Mouse (Mus musculus) forebrain, postnatal 0 days (tissue): ENCODE measurements around the gene Ccdc188. TPM values are rescaled to one million over a fixed set of nuclear protein-coding genes. Genes with fewer than 3 reads are reported as not detected.
A peak's percentile ranks its signal among the peaks of the same experiment; 100 is the strongest.
"Not testable (repeated sequence)": the region's sequence is repeated elsewhere in the genome, so short reads cannot be mapped to it uniquely, and the experiment has no call there.

Experiments
- ATAC-seq: fragments of 200-750 bp; cut with Nextera tagmentation; 2 replicates; pipeline ENCODE4 v1.8.0; 2017; ENCODE audit warnings: mild to moderate bottlenecking, moderate library complexity
- DNase-seq: peaks from one replicate; pipeline ENCODE4 v3.0.0-alpha.2; 2015
- H3K27ac ChIP-seq: fragments of 300-500 bp; sonication (generic); 2 replicates; pipeline ENCODE4 v1.5.1; 2014; ENCODE audit warnings: low read depth, mild to moderate bottlenecking, antibody characterized with exemption, low read length, moderate library complexity, mixed read lengths
- H3K27me3 ChIP-seq: fragments of 300-500 bp; sonication (generic); 2 replicates; pipeline ENCODE4 v1.6.1; 2014; ENCODE audit warnings: mild to moderate bottlenecking, low read length, mixed read lengths; ENCODE audit not compliant: insufficient read depth
- H3K36me3 ChIP-seq: fragments of 300-500 bp; sonication (generic); 2 replicates; pipeline ENCODE4 v1.6.1; 2014; ENCODE audit warnings: mild to moderate bottlenecking, moderate library complexity; ENCODE audit not compliant: insufficient read depth
- H3K4me1 ChIP-seq: fragments of 300-500 bp; sonication (generic); 2 replicates; pipeline ENCODE4 v1.6.1; 2014; ENCODE audit warnings: antibody characterized with exemption; ENCODE audit not compliant: insufficient read depth
- H3K4me2 ChIP-seq: fragments of 300-500 bp; sonication (generic); 2 replicates; pipeline ENCODE4 v1.6.1; 2014; ENCODE audit warnings: low read depth, mild to moderate bottlenecking, moderate library complexity
- H3K4me3 ChIP-seq: fragments of 300-500 bp; sonication (generic); 2 replicates; pipeline ENCODE4 v1.5.1; 2014; ENCODE audit warnings: low read depth, low read length, mixed read lengths
- H3K9ac ChIP-seq: fragments of 300-500 bp; sonication (generic); 2 replicates; pipeline ENCODE4 v1.6.1; 2014; ENCODE audit warnings: mild to moderate bottlenecking
- H3K9me3 ChIP-seq: fragments of 300-500 bp; sonication (generic); 2 replicates; pipeline ENCODE4 v1.6.1; 2016; ENCODE audit warnings: low read length
- CTCF ChIP-seq: sonication (generic); IDR thresholded peaks from 2 replicates; pipeline ENCODE4 v1.5.1; 2016; ENCODE audit warnings: antibody characterized with exemption, control low read depth, low read depth
- WGBS: fragments of 180-500 bp; shearing (Covaris S2); extraction: QIAGEN DNeasy Blood & Tissue Kit; methylation state at CpG from one replicate; pipeline ENCODE4 v1.1.7; 2014; 5-methylcytosine and 5-hydroxymethylcytosine counted together
- polyA plus RNA-seq: library from polyadenylated mRNA; unstranded; fragments of >200 nt; fragmentation: Nextera tagmentation; extraction: Ambion mirVana; gene quantifications from 2 replicates; pipeline ENCODE4 v1.2.1, GENCODE M21; 2015
- total RNA-seq: library from RNA; depleted of rRNA; stranded (reverse); fragments of >200 nt; gene quantifications from 2 replicates; pipeline ENCODE4 v1.2.3, GENCODE M21; 2014

Gene Ccdc188
- total and polyA plus RNA-seq, 2 experiments from 2014 or later, result 0.11 TPM; not detected in 1

- H3K4me1 ChIP-seq, result peaks cover 8% of the 10 kb centered on the region
- H3K9me3 ChIP-seq, result no peaks in the 10 kb centered on the region
Observed at GRCm38 (mm10) chr16:18191006-18191405, 26.7 kb upstream of the Ccdc188 start.

GRCm38 (mm10) chr16:18194208-18194985 lies 23.3 kb upstream of the Ccdc188 start:
- ATAC-seq (peak; percentile 40), DNase-seq (peak; percentile 25)
- Histone ChIP-seq H3K9ac (0 out of 2 replicates have a peak overlapping the region, but pooled peaks have one; percentile 14), H3K4me3 (no peak overlapping the region), H3K9me3 (no peaks in the 10 kb centered on the region), H3K36me3 (no peaks in the 10 kb centered on the region), H3K27me3 (no peaks in the 10 kb centered on the region), H3K27ac (0 out of 2 replicates have a peak overlapping the region, but pooled peaks have one; percentile 45), H3K4me1 (peaks cover 8% of the 10 kb centered on the region), H3K4me2 (no peak overlapping the region)
- no peak for TF ChIP-seq CTCF
- 59% methylated on average over 15 of the region's 15 CpGs for WGBS

More at GRCm38 (mm10) chr16:18191006-18191405, 26.7 kb upstream of the Ccdc188 start:
- no peak for TF ChIP-seq CTCF
- ATAC-seq (no peak), DNase-seq (no peak)
- WGBS, result 82% methylated on average over 2 of the region's 2 CpGs
- no peak overlapping the region for H3K27ac ChIP-seq
- no peak overlapping the region for H3K4me2 ChIP-seq
- no peak overlapping the region for H3K4me3 ChIP-seq
- H3K36me3 ChIP-seq, result no peaks in the 10 kb centered on the region
- no peak overlapping the region for H3K9ac ChIP-seq
- no peaks in the 10 kb centered on the region for H3K27me3 ChIP-seq

- Histone ChIP-seq H3K9me3 (no peaks in the 10 kb centered on the region), H3K27me3 (no peaks in the 10 kb centered on the region), H3K27ac (0 out of 2 replicates have a peak overlapping the region, but pooled peaks have one; percentile 45), H3K4me1 (peaks cover 8% of the 10 kb centered on the region), H3K4me2 (no peak overlapping the region), H3K36me3 (no peaks in the 10 kb centered on the region), H3K4me3 (no peak overlapping the region), H3K9ac (no peak overlapping the region)
- DNase-seq (peak; percentile 61), ATAC-seq (peak; percentile 72)
- TF ChIP-seq CTCF, result no peak
- 28% methylated on average over 5 of the region's 5 CpGs for WGBS
Observed at GRCm38 (mm10) chr16:18195068-18195467, 22.6 kb upstream of the Ccdc188 start.

- not testable (repeated sequence) for H3K4me3 ChIP-seq, H3K9me3 ChIP-seq, H3K36me3 ChIP-seq, H3K4me1 ChIP-seq, H3K27me3 ChIP-seq, DNase-seq, ATAC-seq, H3K4me2 ChIP-seq, H3K27ac ChIP-seq, H3K9ac ChIP-seq
- WGBS, result 25% methylated on average over 3 of the region's 3 CpGs
Observed at GRCm38 (mm10) chr16:18195561-18195960, 22.1 kb upstream of the Ccdc188 start.

GRCm38 (mm10) chr16:18197881-18198280 lies 19.8 kb upstream of the Ccdc188 start:
- Histone ChIP-seq H3K9ac (no peak overlapping the region), H3K27ac (0 out of 2 replicates have a peak overlapping the region, but pooled peaks have one; percentile 15), H3K36me3 (no peaks in the 10 kb centered on the region), H3K4me1 (peaks cover 8% of the 10 kb centered on the region), H3K4me2 (no peak overlapping the region), H3K9me3 (no peaks in the 10 kb centered on the region), H3K27me3 (no peaks in the 10 kb centered on the region), H3K4me3 (no peak overlapping the region)
- WGBS, result 76% methylated on average over 6 of the region's 6 CpGs
- ATAC-seq (no peak), DNase-seq (no peak)
- TF ChIP-seq CTCF, result no peak

GRCm38 (mm10) chr16:18198365-18199098 lies 19.1 kb upstream of the Ccdc188 start:
- ATAC-seq (no peak), DNase-seq (no peak)
- H3K9me3 ChIP-seq, result no peaks in the 10 kb centered on the region
- 43% methylated on average over 10 of the region's 10 CpGs for WGBS
- no peak overlapping the region for H3K4me2 ChIP-seq
- no peak overlapping the region for H3K27ac ChIP-seq
- TF ChIP-seq CTCF, result no peak
- peaks cover 8% of the 10 kb centered on the region for H3K4me1 ChIP-seq
- H3K9ac ChIP-seq, result no peak overlapping the region
- H3K27me3 ChIP-seq, result no peaks in the 10 kb centered on the region
- no peak overlapping the region for H3K4me3 ChIP-seq
- H3K36me3 ChIP-seq, result no peaks in the 10 kb centered on the region

- DNase-seq (no peak), ATAC-seq (no peak)
- Histone ChIP-seq H3K9me3 (no peaks in the 10 kb centered on the region), H3K4me2 (no peak overlapping the region), H3K4me3 (no peak overlapping the region), H3K36me3 (no peaks in the 10 kb centered on the region), H3K27me3 (no peaks in the 10 kb centered on the region), H3K9ac (no peak overlapping the region), H3K4me1 (no peaks in the 10 kb centered on the region), H3K27ac (no peak overlapping the region)
- 80% methylated on average over 2 of the region's 2 CpGs for WGBS
- TF ChIP-seq CTCF, result no peak
Observed at GRCm38 (mm10) chr16:18200062-18200461, 17.6 kb upstream of the Ccdc188 start.
